Mouse (Mus musculus) CD4-positive, CD25-positive, alpha-beta regulatory T cell, adult 4 months (primary cell): ENCODE data around the gene Tomm70a. TPM values are rescaled to one million over a fixed set of nuclear protein-coding genes. Genes with fewer than 3 reads are reported as not detected.
"Not testable (repeated sequence)": the region's sequence is repeated elsewhere in the genome, so short reads cannot be mapped to it uniquely, and the experiment has no call there.

ENCODE experiments used
- ATAC-seq: one replicate; pipeline ENCODE4 v1.8.0; 2017
- polyA plus RNA-seq, 2 experiments: library from polyadenylated mRNA; unstranded; fragments of 100-300 nt; shearing (Covaris generic); gene quantifications; one replicate each; pipeline ENCODE4 v1.2.1; 2017

Tomm70a gene
- polyA plus RNA-seq, 2 experiments from 2014 or later, result 8.8 to 12.1 TPM

- no peak for ATAC-seq
Observed at GRCm38 (mm10) chr16:57151437-57151836, 29.9 kb downstream of the Tomm70a start.

DNA sequence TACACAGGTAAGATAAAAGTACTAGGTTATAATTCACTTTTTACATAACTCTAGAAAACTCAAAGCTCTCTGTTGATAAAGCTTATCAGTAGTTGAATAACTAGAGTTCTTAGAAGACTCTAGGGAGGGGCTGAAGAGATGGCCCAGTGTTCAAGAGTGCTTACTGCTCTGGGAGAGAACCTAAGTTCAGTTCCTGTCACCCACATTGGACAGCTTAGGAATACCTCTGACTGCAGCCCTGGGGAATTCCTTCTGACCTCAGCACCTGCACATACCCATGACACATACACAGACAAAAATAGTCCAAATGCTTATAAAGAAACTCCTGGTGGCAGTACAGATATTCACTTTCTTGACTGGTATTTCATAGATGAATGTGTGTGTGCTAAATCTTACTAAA lies 34.4 kb downstream of the Tomm70a start:
- ATAC-seq, result no peak

DNA sequence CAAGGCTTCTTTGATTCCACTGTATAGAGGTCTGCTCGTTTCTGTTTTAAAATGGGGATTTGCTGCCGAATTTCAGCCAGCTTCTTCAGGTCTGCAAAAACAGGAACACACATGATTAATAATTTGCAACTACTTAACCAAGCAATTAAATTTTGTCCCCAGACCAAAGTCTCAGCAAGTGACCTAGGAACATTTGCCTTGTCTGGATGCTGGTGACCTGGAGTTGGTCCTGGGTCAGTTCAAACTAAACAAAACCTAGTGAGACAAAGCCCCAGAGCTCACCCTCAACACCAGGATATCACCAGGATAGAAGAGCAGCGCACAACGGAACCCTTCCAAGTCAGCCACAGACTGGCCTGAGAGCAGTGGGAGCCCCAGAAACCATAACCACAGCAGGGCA lies 35.6 kb downstream of the Tomm70a start:
- ATAC-seq, result no peak

DNA sequence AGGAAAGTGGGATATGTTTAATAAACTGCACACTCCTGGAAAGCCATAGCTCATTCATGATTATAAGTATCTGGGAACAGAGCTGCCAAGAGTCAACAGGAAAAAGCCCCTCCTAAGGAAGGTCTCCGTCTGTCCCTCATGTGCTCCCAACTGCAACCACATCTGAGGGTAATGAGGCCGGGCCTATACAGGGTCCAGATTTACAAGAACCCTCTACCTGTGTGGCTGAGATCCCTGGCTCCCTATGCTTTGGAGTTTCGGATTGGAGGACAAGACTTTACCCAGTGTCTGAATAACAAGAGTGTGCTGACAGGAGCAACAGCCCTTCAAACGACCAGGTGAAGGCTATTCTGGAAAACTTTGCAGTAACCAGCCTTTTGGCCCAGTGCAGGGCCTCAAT lies 36.2 kb downstream of the Tomm70a start:
- no peak for ATAC-seq

- ATAC-seq, result no peak
Observed at GRCm38 (mm10) chr16:57159835-57160234, 38.3 kb downstream of the Tomm70a start.

GRCm38 (mm10) chr16:57162841-57163240 lies 41.3 kb downstream of the Tomm70a start:
- no peak for ATAC-seq

- no peak for ATAC-seq
Observed at GRCm38 (mm10) chr16:57163694-57164093, 42.2 kb downstream of the Tomm70a start.

GRCm38 (mm10) chr16:57165157-57165556 lies 43.7 kb downstream of the Tomm70a start:
- no peak for ATAC-seq

GRCm38 (mm10) chr16:57166086-57166485 lies 44.6 kb downstream of the Tomm70a start:
- no peak for ATAC-seq

- ATAC-seq, result peak; percentile 96
Observed at GRCm38 (mm10) chr16:57166611-57167513, 45.4 kb downstream of the Tomm70a start, which contains the start of gene Nit2. TSS of gene Nit2 (minus strand) at chr16:57167341.

- no peak for ATAC-seq
Observed at GRCm38 (mm10) chr16:57167514-57167912, 46.0 kb downstream of the Tomm70a start.

DNA sequence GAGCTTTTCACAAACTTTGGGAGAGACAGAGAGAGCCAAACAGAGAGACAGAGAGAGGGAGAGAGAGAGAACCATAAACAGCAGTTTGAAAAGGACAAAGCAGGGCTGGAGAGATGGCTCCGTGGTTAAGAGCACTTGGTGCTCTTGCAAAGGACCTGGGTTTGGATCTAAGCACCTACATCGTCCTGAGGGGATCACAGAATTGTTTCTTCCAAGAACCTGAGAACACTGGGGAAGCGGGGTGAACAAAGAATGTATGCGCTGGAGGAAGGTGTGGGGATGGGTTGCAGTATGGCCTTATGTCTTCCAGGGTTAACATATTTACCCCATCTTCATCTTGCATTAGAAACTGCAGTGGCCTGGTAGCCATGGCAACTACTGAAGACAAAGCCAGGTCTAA lies 46.7 kb downstream of the Tomm70a start:
- ATAC-seq, result no peak

GRCm38 (mm10) chr16:57171161-57171560 lies 49.7 kb downstream of the Tomm70a start:
- no peak for ATAC-seq

GRCm38 (mm10) chr16:57171570-57171969 lies 50.1 kb downstream of the Tomm70a start:
- no peak for ATAC-seq

DNA sequence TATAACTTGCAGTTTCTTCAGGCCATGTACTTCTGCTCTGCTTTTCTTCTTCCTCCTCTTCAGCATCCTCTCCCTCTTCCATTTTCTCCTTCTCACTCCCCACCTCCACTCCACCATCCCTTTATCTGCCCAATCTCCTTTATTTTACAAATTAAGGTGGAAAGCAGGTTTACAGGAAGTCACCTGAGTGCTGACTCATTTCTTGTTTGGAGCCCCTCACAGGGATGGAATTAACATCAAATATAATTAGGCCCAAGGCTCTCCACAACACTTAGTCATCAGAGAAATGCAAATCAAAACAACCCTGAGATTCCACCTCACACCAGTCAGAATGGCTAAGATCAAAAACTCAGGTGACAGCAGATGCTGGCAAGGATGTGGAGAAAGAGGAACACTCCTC lies 53.0 kb downstream of the Tomm70a start:
- ATAC-seq, result not testable (repeated sequence)

DNA sequence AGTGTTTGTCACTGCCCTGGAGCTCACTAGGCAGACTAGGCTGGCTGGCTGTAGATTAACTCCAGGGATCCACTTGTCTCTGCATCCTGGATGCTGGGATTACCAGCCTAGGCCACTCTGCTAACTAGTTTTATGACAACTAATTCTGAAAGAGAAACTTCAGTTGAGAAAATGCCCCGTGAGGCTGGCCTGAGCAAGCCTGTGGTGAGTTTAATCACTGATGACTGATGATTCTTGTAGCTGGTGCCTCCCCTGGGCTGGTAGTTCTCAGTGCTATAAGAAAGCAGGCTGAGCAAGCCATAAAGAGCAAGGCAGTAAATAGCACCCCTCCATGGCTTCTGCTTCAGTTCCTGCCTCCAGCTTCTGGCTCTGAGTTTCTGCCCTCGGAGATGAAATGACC lies 54.2 kb downstream of the Tomm70a start:
- ATAC-seq, result no peak

DNA sequence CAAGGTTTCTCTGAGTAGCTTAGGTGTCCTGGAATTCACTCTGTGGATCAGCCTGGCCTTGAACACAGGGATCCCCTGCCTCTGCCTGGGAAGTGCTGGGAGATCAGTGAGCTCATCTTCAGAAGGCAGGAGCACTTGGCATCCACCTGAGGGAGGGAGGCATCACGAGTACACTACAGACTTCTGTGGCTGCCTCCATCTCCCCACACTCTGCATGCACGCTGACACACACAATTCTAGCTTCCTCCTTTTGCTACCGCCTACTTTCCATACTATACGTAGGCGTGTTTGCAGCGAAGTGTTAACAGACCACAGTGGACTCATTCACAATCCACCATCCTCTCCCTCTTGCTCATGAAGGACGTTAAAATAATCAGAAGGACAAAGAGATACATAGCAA lies 54.8 kb downstream of the Tomm70a start:
- no peak for ATAC-seq

DNA sequence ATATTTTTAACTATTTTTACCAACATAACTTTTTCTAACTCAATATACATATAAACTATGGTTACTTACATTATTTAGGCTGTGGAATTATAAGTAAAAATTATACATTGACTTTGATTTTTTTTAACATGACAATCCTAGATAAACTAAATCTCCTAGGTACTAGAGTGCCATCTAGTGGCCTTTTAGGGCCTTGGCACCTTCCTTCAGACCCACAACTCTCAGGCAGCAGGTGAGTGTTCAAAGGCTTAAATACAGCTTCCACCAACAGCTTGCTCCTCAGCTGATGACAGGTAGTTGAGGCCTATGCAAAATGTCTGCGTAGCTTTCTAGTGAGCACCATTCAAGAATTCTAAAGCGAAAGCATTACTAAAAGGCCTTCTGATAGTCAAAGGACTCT lies 55.8 kb downstream of the Tomm70a start:
- ATAC-seq, result peak; percentile 95

- ATAC-seq, result no peak
Observed at GRCm38 (mm10) chr16:57177664-57178063, 56.2 kb downstream of the Tomm70a start.

DNA sequence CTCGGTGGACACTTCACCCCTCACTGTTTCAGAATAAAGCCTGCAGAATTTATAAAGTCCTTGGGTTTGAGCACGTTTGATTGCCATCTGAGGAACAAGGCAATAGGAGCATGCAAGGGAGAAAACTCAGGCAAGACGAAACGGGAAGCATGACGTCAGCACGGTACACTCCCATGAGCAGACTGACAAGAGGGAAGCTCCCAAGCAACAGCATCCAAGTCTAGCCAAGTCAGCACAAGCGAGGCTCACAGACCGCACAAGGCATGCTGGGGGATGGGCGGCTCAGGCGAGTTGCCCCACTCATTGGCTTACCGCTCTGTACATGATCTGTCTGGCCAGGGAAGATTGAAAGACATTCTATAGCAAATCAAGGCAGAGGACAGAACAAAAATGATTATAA lies 59.7 kb downstream of the Tomm70a start:
- no peak for ATAC-seq

- ATAC-seq, result no peak
Observed at GRCm38 (mm10) chr16:57182037-57182436, 60.5 kb downstream of the Tomm70a start.

DNA sequence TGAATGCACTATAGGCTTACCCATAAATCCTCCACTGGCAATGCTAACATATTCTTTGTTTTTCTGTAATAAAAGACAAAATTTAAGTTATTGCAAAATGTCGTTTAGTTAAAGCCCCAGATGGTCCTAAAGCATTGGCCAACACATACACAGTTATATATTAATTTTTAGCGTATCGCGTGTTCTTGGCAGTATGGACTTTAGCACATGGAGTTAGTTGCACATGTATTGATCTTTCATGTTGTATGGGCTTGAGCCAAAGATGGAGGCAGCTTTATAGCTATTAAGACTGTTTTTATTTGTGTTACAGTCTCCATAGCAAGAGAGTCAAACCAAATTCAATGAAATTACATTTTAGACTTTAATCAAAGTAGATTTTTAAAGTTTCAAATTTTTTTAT lies 65.1 kb downstream of the Tomm70a start:
- no peak for ATAC-seq

- no peak for ATAC-seq
Observed at GRCm38 (mm10) chr16:57189493-57189892, 68.0 kb downstream of the Tomm70a start.

GRCm38 (mm10) chr16:57190390-57190789 lies 68.9 kb downstream of the Tomm70a start:
- ATAC-seq, result no peak

DNA sequence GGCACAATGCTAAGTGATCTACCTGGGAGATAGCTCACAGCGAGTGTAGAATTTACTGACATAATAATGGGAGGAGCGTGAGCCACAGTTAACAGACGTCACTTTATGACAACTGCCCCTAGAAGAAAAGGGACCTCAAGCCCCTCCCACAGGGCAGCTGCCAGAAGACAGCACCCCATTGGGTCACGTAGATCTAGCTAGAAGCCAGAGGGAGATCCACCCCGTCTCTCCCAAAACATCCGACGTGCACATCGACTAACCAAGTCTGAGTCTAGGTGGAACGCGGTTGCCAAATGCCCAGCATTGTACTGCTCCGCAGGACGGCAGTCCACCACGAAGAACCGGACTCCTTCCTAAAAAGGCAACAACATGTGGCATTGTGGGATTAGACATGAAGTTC lies 69.7 kb downstream of the Tomm70a start:
- ATAC-seq, result no peak
